Mouse (Mus musculus) spleen, adult 18-20 months (tissue): ENCODE results near the gene Ccdc8.
A peak's percentile ranks its signal among the peaks of the same experiment; 100 is the strongest.

Source experiments
- DNase-seq, 2 experiments: peaks; one replicate each; pipeline ENCODE4 v3.0.0; 2022; ENCODE audit warnings: mixed read lengths in 2 of 2

The Ccdc8 gene

GRCm38 (mm10) chr7:17015381-17015780 lies 22.9 kb downstream of the Ccdc8 start:
- DNase-seq, result no peak

GRCm38 (mm10) chr7:17017036-17017435 lies 24.5 kb downstream of the Ccdc8 start:
- no peak for DNase-seq

- no peak for DNase-seq
These were observed 25.4 kb downstream of the Ccdc8 start for GRCm38 (mm10) chr7:17017921-17018320.

- no peak for DNase-seq
These were observed 27.1 kb downstream of the Ccdc8 start for GRCm38 (mm10) chr7:17019426-17020166.

- no peak for DNase-seq
These were observed 29.7 kb downstream of the Ccdc8 start for GRCm38 (mm10) chr7:17022176-17022575.

GRCm38 (mm10) chr7:17023701-17024100 lies 31.2 kb downstream of the Ccdc8 start:
- DNase-seq, result no peak

GRCm38 (mm10) chr7:17024141-17024540 lies 31.6 kb downstream of the Ccdc8 start:
- DNase-seq, result no peak

- peak; percentile 57 to 60 for DNase-seq
These were observed 32.5 kb downstream of the Ccdc8 start for GRCm38 (mm10) chr7:17024814-17025504.

GRCm38 (mm10) chr7:17025505-17025894 lies 33.0 kb downstream of the Ccdc8 start:
- DNase-seq, result no peak

GRCm38 (mm10) chr7:17025896-17026622 lies 33.6 kb downstream of the Ccdc8 start:
- DNase-seq, result no peak

GRCm38 (mm10) chr7:17026710-17027587 lies 34.4 kb downstream of the Ccdc8 start:
- DNase-seq, result no peak

GRCm38 (mm10) chr7:17027588-17028343 lies 35.3 kb downstream of the Ccdc8 start, which contains the start of gene Ppp5c:
Ppp5c (minus strand) TSS chr7:17027924.
- peak; percentile 74 to 76 for DNase-seq

GRCm38 (mm10) chr7:17028923-17029322 lies 36.4 kb downstream of the Ccdc8 start:
- no peak for DNase-seq

GRCm38 (mm10) chr7:17030239-17030638 lies 37.7 kb downstream of the Ccdc8 start:
- no peak for DNase-seq

- DNase-seq, result no peak
These were observed 45.6 kb downstream of the Ccdc8 start for GRCm38 (mm10) chr7:17038018-17038695.

GRCm38 (mm10) chr7:17039373-17039772 lies 46.9 kb downstream of the Ccdc8 start:
- no peak for DNase-seq

- DNase-seq, result no peak
These were observed 53.2 kb downstream of the Ccdc8 start for GRCm38 (mm10) chr7:17045743-17046142.
